8 mouse cellular contexts compared by ENCODE assay signal in genomic region chr5:38308873-38309272, GRCm38 (mm10). TPM values are rescaled to one million over a fixed set of nuclear protein-coding genes. Genes with fewer than 3 reads are reported as not detected.
DNase-seq lines count a peak whose midpoint lies in the region; ATAC-seq lines count a peak whose summit lies in the region.

No protein-coding gene starts in this region.

- no peaks in the 10 kb centered on the region for H3K9me3 ChIP-seq in forebrain, embryonic 13.5 days (replicated peaks)
- H3K9me3 ChIP-seq in forebrain, embryonic 16.5 days (ENCODE audit: control insufficient read depth, low read length): no peaks in the 10 kb centered on the region
- no peaks in the 10 kb centered on the region for H3K9me3 ChIP-seq in lung, embryonic 16.5 days (ENCODE audit: control insufficient read depth, low read length)

- no peak overlapping the region for H3K27ac ChIP-seq in forebrain, embryonic 13.5 days
- H3K27ac ChIP-seq in forebrain, embryonic 16.5 days (ENCODE audit: low read length): no peak overlapping the region
- H3K27ac ChIP-seq in lung, embryonic 16.5 days (ENCODE audit: low read length): no peak overlapping the region

- H3K4me3 ChIP-seq in forebrain, embryonic 13.5 days: no peak overlapping the region
- H3K4me3 ChIP-seq in forebrain, embryonic 16.5 days (replicated peaks; ENCODE audit: low read length): no peak overlapping the region
- no peak overlapping the region for H3K4me3 ChIP-seq in lung, embryonic 16.5 days (ENCODE audit: low read length)

- DNase-seq in MEL-GATA-1-ER (ENCODE audit: extremely low read depth, low read depth): peak; percentile 43
- peak; percentile 63 for DNase-seq in cerebellum, adult 9-10 months
- peak; percentile 13 to 51 for DNase-seq in heart, postnatal 36 days
- DNase-seq in layer of hippocampus, adult 9-10 months (ENCODE audit: low spot score): peak; percentile 42
- peak; percentile 19 to 41 for DNase-seq in right cerebral cortex, postnatal 36 days (ENCODE audit: low spot score in 2 of 2)

- no peak overlapping the region for H3K9ac ChIP-seq in forebrain, embryonic 13.5 days
- no peak overlapping the region for H3K9ac ChIP-seq in forebrain, embryonic 16.5 days (replicated peaks; ENCODE audit: low read depth, low read length)
- H3K9ac ChIP-seq in lung, embryonic 16.5 days (ENCODE audit: low read length): no peak overlapping the region

- H3K4me1 ChIP-seq in forebrain, embryonic 13.5 days: no peaks in the 10 kb centered on the region
- H3K4me1 ChIP-seq in forebrain, embryonic 16.5 days (replicated peaks; ENCODE audit: control insufficient read depth, insufficient read depth, low read length): no peaks in the 10 kb centered on the region
- H3K4me1 ChIP-seq in lung, embryonic 16.5 days (replicated peaks; ENCODE audit: control insufficient read depth, insufficient read depth, low read length): 0 out of 2 replicates have a peak, but pooled peaks cover 2% of the 10 kb centered on the region

- 0 out of 2 replicates have a peak, but pooled peaks cover 7% of the 10 kb centered on the region for H3K27me3 ChIP-seq in forebrain, embryonic 13.5 days
- H3K27me3 ChIP-seq in forebrain, embryonic 16.5 days (replicated peaks; ENCODE audit: control insufficient read depth, insufficient read depth, low read length): no peaks in the 10 kb centered on the region
- peaks cover 4% of the 10 kb centered on the region for H3K27me3 ChIP-seq in lung, embryonic 16.5 days (ENCODE audit: control insufficient read depth, insufficient read depth, low read depth, low read length)

- 51% methylated on average over 5 of the region's 5 CpGs for whole genome bisulfite sequencing in forebrain, embryonic 13.5 days
- 55% methylated on average over 5 of the region's 5 CpGs for WGBS in forebrain, embryonic 16.5 days
- WGBS in lung, embryonic 16.5 days: 39% methylated on average over 5 of the region's 5 CpGs

- intact Hi-C loops in heart, postnatal 36 days (cut with DNase I): no loop called here

- 0 out of 2 replicates have a peak, but pooled peaks have one; percentile 19 for ATAC-seq in forebrain, embryonic 13.5 days
- no peak for ATAC-seq in forebrain, embryonic 16.5 days
- ATAC-seq in lung, embryonic 16.5 days (ENCODE audit: low read depth): peak; percentile 57

- no peaks in the 10 kb centered on the region for H3K36me3 ChIP-seq in forebrain, embryonic 13.5 days (ENCODE audit: poor library complexity, severe bottlenecking)
- H3K36me3 ChIP-seq in forebrain, embryonic 16.5 days (ENCODE audit: control insufficient read depth, insufficient read depth): no peaks in the 10 kb centered on the region
- H3K36me3 ChIP-seq in lung, embryonic 16.5 days (ENCODE audit: control insufficient read depth, insufficient read depth, low read length): no peaks in the 10 kb centered on the region

- H3K4me2 ChIP-seq in forebrain, embryonic 13.5 days: no peak overlapping the region
- H3K4me2 ChIP-seq in forebrain, embryonic 16.5 days (ENCODE audit: low read length): no peak overlapping the region
- no peak overlapping the region for H3K4me2 ChIP-seq in lung, embryonic 16.5 days (ENCODE audit: low read depth, low read length)

RNA-seq across cellular contexts. Expression of gene Drd5, which starts 10.3 kb away (rescaled TPM):
- polyA plus RNA-seq in forebrain, embryonic 13.5 days (2015; fragmentation: Nextera tagmentation; extraction: Ambion mirVana): 0.08 TPM in 1 of 2 replicates, not detected in the other
- polyA plus RNA-seq in forebrain, embryonic 16.5 days (2015; fragmentation: Nextera tagmentation; extraction: Ambion mirVana): 0.27 and 0.34 TPM in 2 replicates
- total RNA-seq in heart, postnatal 36 days (2021): not detected
- polyA plus RNA-seq in lung, embryonic 16.5 days (2015; fragmentation: Nextera tagmentation; extraction: Ambion mirVana): not detected in 2 replicates

RNA-seq across cellular contexts. Expression of gene Otop1, which starts 33.1 kb away (rescaled TPM):
- polyA plus RNA-seq in forebrain, embryonic 13.5 days (2015; fragmentation: Nextera tagmentation; extraction: Ambion mirVana): not detected in 2 replicates
- polyA plus RNA-seq in forebrain, embryonic 16.5 days (2015; fragmentation: Nextera tagmentation; extraction: Ambion mirVana): not detected in 2 replicates
- total RNA-seq in heart, postnatal 36 days (2021): 1 to 10 TPM in 1 of 2 experiments, under 1 TPM in 1; 0.16 to 1.1 TPM
- polyA plus RNA-seq in lung, embryonic 16.5 days (2015; fragmentation: Nextera tagmentation; extraction: Ambion mirVana): not detected in 2 replicates

RNA-seq across cellular contexts. Expression of gene Tmem128, which starts 48.9 kb away (rescaled TPM):
- 99.2 and 110 TPM in 2 replicates for polyA plus RNA-seq in forebrain, embryonic 13.5 days (2015; fragmentation: Nextera tagmentation; extraction: Ambion mirVana)
- polyA plus RNA-seq in forebrain, embryonic 16.5 days (2015; fragmentation: Nextera tagmentation; extraction: Ambion mirVana): 88.5 and 94.4 TPM in 2 replicates
- total RNA-seq in heart, postnatal 36 days (2021): 10 to 100 TPM; 15.6 to 15.8 TPM
- polyA plus RNA-seq in lung, embryonic 16.5 days (2015; fragmentation: Nextera tagmentation; extraction: Ambion mirVana): 80.8 and 82.0 TPM in 2 replicates
